Mouse (Mus musculus) frontal cortex, postnatal 25 days (tissue): ENCODE data around the gene Agbl5.

Experiments
- DNase-seq, 2 experiments: peaks; one replicate each; pipeline ENCODE4 v3.0.0; 2022; ENCODE audit warnings: low spot score in 2 of 2

Gene Agbl5

DNA sequence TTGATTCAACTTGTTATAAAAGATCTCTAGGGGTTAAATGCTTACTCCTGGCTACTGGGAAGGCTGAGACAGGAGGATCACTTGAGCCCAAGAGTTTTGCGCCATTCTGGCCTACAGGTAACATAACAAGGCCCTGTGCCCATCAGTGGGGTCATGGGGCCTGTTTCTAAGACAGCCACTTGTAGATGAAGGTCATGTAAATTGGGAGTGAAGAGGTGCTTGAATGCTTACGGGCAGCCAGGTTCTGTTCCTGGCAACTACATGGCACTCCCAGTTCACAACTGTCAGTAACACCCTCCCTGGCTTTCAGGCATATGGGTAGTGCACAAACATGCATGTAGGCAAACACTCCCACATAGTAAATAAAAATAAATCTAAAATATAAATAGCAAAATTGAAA lies 62.4 kb downstream of the Agbl5 start:
- DNase-seq, result no peak

DNA sequence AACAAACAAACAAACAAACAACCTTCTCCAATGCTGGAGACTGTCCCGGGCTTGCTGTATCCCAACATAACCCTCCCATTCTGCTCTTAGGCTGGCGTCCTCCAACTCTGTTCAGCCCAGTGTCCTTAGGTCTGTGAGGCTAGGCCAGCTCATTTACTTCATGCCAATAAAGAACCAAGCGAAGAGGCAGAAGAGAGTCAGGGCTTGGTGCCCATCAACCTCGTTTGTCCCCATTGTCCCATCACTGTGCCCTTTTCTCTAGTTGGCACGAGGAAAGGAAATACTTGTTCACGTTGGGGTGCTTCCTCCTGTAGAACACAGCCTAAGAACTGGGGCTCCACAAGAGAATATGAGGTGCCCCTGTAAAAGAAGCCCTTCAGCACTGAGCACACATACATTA lies 63.2 kb downstream of the Agbl5 start:
- DNase-seq, result no peak

DNA sequence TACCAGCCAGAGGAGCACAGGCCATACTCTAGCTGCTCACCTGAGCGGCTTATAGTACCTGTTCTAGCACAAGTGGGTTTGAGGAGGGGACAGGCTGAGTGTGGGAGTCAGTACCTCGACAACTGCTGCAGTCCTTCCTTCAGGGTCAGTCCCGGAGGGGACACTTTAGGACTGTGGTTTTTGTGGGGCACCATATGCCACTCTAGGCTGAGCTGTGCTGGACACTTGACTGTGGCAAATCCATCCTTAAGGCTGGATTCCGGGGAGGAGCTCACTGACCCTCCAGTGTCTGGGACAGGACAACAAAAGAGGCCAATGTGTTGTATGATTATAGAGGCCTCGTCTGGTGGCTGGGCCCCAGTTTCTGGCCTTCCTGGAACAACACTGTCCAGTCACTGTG lies 64.1 kb downstream of the Agbl5 start:
- no peak for DNase-seq

DNA sequence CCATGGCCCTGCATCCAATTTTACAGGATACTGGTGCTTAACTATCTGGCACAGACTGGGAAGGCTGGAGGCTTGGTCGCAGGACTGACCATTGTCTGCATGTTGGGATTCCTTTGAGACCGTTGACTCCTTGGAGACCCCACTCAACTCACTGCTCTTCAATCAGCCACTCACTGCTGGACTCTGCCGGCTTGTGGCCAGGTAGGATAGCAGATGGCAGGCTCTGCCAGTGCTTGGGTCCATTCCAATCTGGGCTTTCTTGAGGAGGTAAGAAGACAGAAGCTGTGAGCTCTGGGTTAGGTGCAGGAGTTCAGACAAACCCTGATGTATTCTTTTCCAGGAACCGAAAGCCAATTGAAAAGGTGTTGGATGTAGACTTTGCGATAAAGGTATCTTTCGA lies 65.6 kb downstream of the Agbl5 start:
- DNase-seq, result no peak

DNA sequence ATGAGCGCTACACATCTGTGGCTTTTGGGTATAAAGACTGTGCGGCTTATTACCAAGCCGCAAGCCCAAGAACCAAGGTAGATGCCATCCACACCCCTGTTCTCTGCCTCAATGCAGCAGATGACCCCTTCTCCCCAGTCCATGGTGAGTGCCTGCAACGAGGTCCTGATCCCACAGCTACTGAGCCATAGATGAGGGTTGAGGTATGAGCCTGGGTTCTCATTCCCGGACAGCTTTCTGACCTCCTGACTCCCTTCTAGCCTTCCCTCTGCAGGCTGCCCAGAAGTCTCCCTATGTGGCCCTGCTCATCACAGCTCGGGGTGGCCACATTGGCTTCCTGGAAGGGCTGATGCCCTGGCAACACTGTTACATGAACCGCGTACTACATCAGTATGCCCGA lies 66.1 kb downstream of the Agbl5 start:
- no peak for DNase-seq

DNA sequence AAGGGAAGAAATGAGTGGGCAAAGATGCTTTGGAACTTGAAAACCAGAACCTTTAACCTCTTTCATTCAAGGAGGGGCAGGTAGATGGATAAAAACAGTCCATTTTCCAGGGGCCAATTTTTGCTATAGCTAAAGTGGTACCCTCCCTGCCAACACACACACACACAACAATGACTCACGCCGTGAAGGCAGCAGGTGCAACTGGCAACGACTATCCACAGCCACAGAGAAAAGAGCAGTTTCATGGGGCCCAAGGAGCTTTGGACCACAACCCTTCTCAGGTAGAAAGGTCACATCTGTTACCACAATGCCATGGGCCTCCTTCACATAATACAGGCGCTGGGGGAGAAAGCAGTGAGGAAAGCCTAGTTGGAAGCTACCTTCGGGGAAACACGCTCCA lies 67.3 kb downstream of the Agbl5 start:
- DNase-seq, result no peak
